Comparison of ENCODE assay signal across 33 mouse cellular contexts in genomic region chr2:52818944-52819343, GRCm38 (mm10). TPM values are rescaled to one million over a fixed set of nuclear protein-coding genes. Genes with fewer than 3 reads are reported as not detected.
DNase-seq lines count a peak whose midpoint lies in the region; ATAC-seq and TF ChIP-seq lines count a peak whose summit lies in the region.
"Had no signal": no experiment of that assay in that cellular context is flagged by ENCODE, and none has a peak within 500 bp of the region (broad histone marks: within the 10 kb centered on the region; RNA-seq: fewer than 3 reads in every experiment).

No protein-coding gene starts in this region.

- 49% methylated on average over 4 of the region's 4 CpGs for WGBS in lung, embryonic 14.5 days
- 80% methylated on average over 4 of the region's 4 CpGs for WGBS in forebrain, embryonic 14.5 days

- no peaks in the 10 kb centered on the region for H3K4me1 ChIP-seq in lung, embryonic 14.5 days (ENCODE audit: insufficient read depth)
- H3K4me1 ChIP-seq in forebrain, embryonic 14.5 days (ENCODE audit: control insufficient read depth, insufficient read depth, low read length) = no peaks in the 10 kb centered on the region
- H3K4me1 ChIP-seq: embryonic facial prominence, embryonic 12.5 days; hindbrain, embryonic 13.5 days; limb, embryonic 10.5 days; limb, embryonic 15.5 days; liver, embryonic 13.5 days; megakaryocyte, embryonic 14.5 days; midbrain, embryonic 12.5 days; stomach, embryonic 15.5 days had no signal

- peak; percentile 73; the same call in 1 of the 2 replicates for ATAC-seq in frontal cortex, adult (ENCODE audit: low TSS enrichment)
- no peak for ATAC-seq in lung, embryonic 14.5 days (ENCODE audit: insufficient read depth)
- no peak for ATAC-seq in forebrain, embryonic 14.5 days
- ATAC-seq: activated CD4-positive, CD25-positive, alpha-beta regulatory T cell, adult 4 months; forebrain, embryonic 16.5 days; intestine, embryonic 16.5 days had no signal

- no peak for TF ChIP-seq CTCF in lung, embryonic 14.5 days (IDR thresholded peaks at IDR 0.05; ENCODE audit: low read depth)

- no peak overlapping the region for H3K27ac ChIP-seq in lung, embryonic 14.5 days (ENCODE audit: low read depth)
- H3K27ac ChIP-seq in forebrain, embryonic 14.5 days (ENCODE audit: low read depth, low read length) = no peak overlapping the region
- H3K27ac ChIP-seq: embryonic facial prominence, embryonic 12.5 days; forebrain, embryonic 10.5 days; hindbrain, embryonic 13.5 days; kidney, postnatal 0 days; limb, embryonic 10.5 days; limb, embryonic 15.5 days; liver, embryonic 13.5 days; midbrain, embryonic 12.5 days; stomach, embryonic 15.5 days had no signal

- no peak for DNase-seq in frontal cortex, postnatal 10 days (ENCODE audit: low spot score in 2 of 2)
- DNase-seq in lung, embryonic 14.5 days = peak; percentile 28
- DNase-seq in lung, adult 18-20 months = no peak
- DNase-seq in right cerebral cortex, postnatal 10 days (ENCODE audit: low spot score in 2 of 2) = peak; percentile 34 to 37
- no peak for DNase-seq in embryo, embryonic 10 days (ENCODE audit: low spot score)
- no peak for DNase-seq in forebrain, embryonic 14.5 days (ENCODE audit: low spot score)
- DNase-seq: adrenal gland, adult 2 months; cerebellum, adult 8-10 months; cerebellum, postnatal 25 days; gastrocnemius, postnatal 25 days; heart, adult 18-20 months; heart, postnatal 36 days; kidney, adult 8-10 months; layer of hippocampus, postnatal 36 days; liver, embryonic 13.5 days; lung, adult 2 months; lung, postnatal 36 days; thymus, postnatal 14 days had no signal

- no peaks in the 10 kb centered on the region for H3K9me3 ChIP-seq in lung, embryonic 14.5 days (ENCODE audit: low read depth, low read length)
- H3K9me3 ChIP-seq in forebrain, embryonic 14.5 days (replicated peaks; ENCODE audit: control insufficient read depth, low read length) = no peaks in the 10 kb centered on the region
- H3K9me3 ChIP-seq: embryonic facial prominence, embryonic 12.5 days; forebrain, embryonic 10.5 days; hindbrain, embryonic 13.5 days; limb, embryonic 10.5 days; limb, embryonic 15.5 days; liver, embryonic 13.5 days; midbrain, embryonic 12.5 days; stomach, embryonic 15.5 days had no signal

- no peak overlapping the region for H3K4me3 ChIP-seq in lung, embryonic 14.5 days (ENCODE audit: low read depth, low read length)
- H3K4me3 ChIP-seq in forebrain, embryonic 14.5 days (ENCODE audit: low read depth, low read length) = no peak overlapping the region
- H3K4me3 ChIP-seq: embryonic facial prominence, embryonic 12.5 days; forebrain, embryonic 10.5 days; hindbrain, embryonic 13.5 days; limb, embryonic 10.5 days; limb, embryonic 15.5 days; liver, embryonic 13.5 days; megakaryocyte, embryonic 14.5 days; midbrain, embryonic 12.5 days; stomach, embryonic 15.5 days had no signal

- H3K36me3 ChIP-seq in lung, embryonic 14.5 days (ENCODE audit: insufficient read depth) = no peaks in the 10 kb centered on the region
- H3K36me3 ChIP-seq in forebrain, embryonic 14.5 days (ENCODE audit: control insufficient read depth, insufficient read depth, low read length) = no peaks in the 10 kb centered on the region
- H3K36me3 ChIP-seq: embryonic facial prominence, embryonic 12.5 days; forebrain, embryonic 10.5 days; hindbrain, embryonic 13.5 days; limb, embryonic 10.5 days; limb, embryonic 15.5 days; liver, embryonic 13.5 days; midbrain, embryonic 12.5 days; stomach, embryonic 15.5 days had no signal

- H3K4me2 ChIP-seq in lung, embryonic 14.5 days = no peak overlapping the region
- no peak overlapping the region for H3K4me2 ChIP-seq in forebrain, embryonic 14.5 days (ENCODE audit: low read length)
- H3K4me2 ChIP-seq: embryonic facial prominence, embryonic 12.5 days; heart, embryonic 11.5 days; hindbrain, embryonic 13.5 days; limb, embryonic 15.5 days; liver, embryonic 13.5 days; midbrain, embryonic 12.5 days; stomach, embryonic 15.5 days had no signal

- no peak overlapping the region for H3K9ac ChIP-seq in lung, embryonic 14.5 days
- no peak overlapping the region for H3K9ac ChIP-seq in forebrain, embryonic 14.5 days (ENCODE audit: low read length)
- H3K9ac ChIP-seq: embryonic facial prominence, embryonic 12.5 days; hindbrain, embryonic 13.5 days; limb, embryonic 15.5 days; liver, embryonic 13.5 days; midbrain, embryonic 12.5 days; stomach, embryonic 15.5 days had no signal

- no peaks in the 10 kb centered on the region for H3K27me3 ChIP-seq in lung, embryonic 14.5 days (ENCODE audit: insufficient read depth, low read length)
- no peaks in the 10 kb centered on the region for H3K27me3 ChIP-seq in forebrain, embryonic 14.5 days (replicated peaks; ENCODE audit: control insufficient read depth, insufficient read depth, low read length)
- H3K27me3 ChIP-seq: CH12.LX; embryonic facial prominence, embryonic 12.5 days; hindbrain, embryonic 13.5 days; limb, embryonic 15.5 days; liver, embryonic 13.5 days; midbrain, embryonic 12.5 days; stomach, embryonic 15.5 days had no signal

RNA-seq across cellular contexts. Expression of gene Fmnl2, which starts 38.7 kb away (rescaled TPM):
- polyA plus RNA-seq in lung, embryonic 14.5 days (2014; fragmentation: Nextera tagmentation; extraction: Ambion mirVana) = 4.6 and 5.0 TPM in 2 replicates
- 21.3 and 23.0 TPM in 2 replicates for polyA plus RNA-seq in forebrain, embryonic 14.5 days (2014; fragmentation: Nextera tagmentation; extraction: Ambion mirVana)

Comparison
In these comparisons a context has a peak if more than half of its experiments do, and no peak if none do; other contexts are left out.
1. DNase-seq: peak in lung, embryonic 14.5 days (single experiment) and right cerebral cortex, postnatal 10 days (2 of 2); none in frontal cortex, postnatal 10 days (0 of 2), lung, adult 18-20 months (0 of 2), embryo, embryonic 10 days (single experiment) and forebrain, embryonic 14.5 days (single experiment).